Mouse (Mus musculus): ENCODE data around the gene Bik. TPM values are rescaled to one million over a fixed set of nuclear protein-coding genes. Genes with fewer than 3 reads are reported as not detected.
A peak's percentile ranks its signal among the peaks of the same experiment; 100 is the strongest.

Gene Bik
- polyA plus RNA-seq, 1 experiment from 2014 or later: 4.6 TPM

DNA sequence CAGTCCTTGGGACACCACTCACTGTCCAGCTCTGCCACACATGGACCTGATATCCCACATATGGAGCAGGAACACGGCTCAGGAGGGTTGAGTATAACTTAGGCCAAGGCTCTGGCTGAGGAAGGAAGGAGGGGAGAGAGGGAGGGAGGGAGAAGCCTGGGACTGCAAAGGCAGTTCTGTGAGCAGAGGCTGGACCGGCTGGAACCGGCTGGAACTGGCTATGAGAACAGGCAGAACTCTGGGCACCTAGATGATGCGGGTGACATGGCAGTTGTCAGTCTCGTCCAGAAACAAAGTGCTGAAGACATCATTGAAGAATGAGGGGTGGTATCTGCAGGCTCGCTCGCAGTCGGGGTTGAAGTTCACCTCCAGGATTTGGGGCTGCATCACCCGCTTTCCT lies 50.0 kb downstream of the Bik start:
- Histone ChIP-seq H3K36me3 (ENCODE audit: control insufficient read depth, insufficient read depth) (peaks cover 73% of the 10 kb centered on the region), H3K4me2 (replicated peaks; ENCODE audit: low read depth) (no peak overlapping the region), H3K27ac (ENCODE audit: low read depth, low read length) (no peak overlapping the region), H3K4me1 (replicated peaks; ENCODE audit: control insufficient read depth, insufficient read depth, low read length) (no peaks in the 10 kb centered on the region), H3K9me3 (ENCODE audit: control insufficient read depth) (no peaks in the 10 kb centered on the region), H3K4me3 (ENCODE audit: low read depth, low read length) (no peak overlapping the region), H3K27me3 (replicated peaks; ENCODE audit: control insufficient read depth, insufficient read depth, low read length) (no peaks in the 10 kb centered on the region), H3K9ac (ENCODE audit: low read depth, low read length) (no peak overlapping the region)
- no peak for TF ChIP-seq CTCF (IDR thresholded peaks at IDR 0.05; ENCODE audit: low read depth)
- no peak for ATAC-seq
- 87% methylated on average over 9 of the region's 9 CpGs for WGBS

DNA sequence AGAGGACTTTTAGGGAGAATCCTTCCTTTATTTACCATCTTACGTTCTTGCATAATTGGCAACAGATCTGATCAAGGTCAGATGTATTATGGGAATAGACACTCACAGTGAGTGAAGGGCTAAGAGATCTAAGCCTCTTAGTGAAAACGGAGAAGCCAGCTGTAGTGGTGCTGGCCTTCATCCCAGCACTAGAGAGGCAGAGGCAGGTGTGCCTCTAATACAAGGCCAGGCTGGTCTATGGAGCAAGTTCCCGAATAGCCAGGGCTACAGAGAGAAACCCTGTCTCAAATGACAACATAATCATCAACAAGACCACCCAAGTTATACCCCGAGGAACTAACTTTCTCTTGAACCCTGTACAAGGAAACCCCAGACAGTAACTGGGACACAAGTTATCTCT lies 56.3 kb downstream of the Bik start:
- ATAC-seq: no peak
- no peak for TF ChIP-seq CTCF (IDR thresholded peaks at IDR 0.05; ENCODE audit: low read depth)
- 82% methylated on average over 4 of the region's 4 CpGs for WGBS

DNA sequence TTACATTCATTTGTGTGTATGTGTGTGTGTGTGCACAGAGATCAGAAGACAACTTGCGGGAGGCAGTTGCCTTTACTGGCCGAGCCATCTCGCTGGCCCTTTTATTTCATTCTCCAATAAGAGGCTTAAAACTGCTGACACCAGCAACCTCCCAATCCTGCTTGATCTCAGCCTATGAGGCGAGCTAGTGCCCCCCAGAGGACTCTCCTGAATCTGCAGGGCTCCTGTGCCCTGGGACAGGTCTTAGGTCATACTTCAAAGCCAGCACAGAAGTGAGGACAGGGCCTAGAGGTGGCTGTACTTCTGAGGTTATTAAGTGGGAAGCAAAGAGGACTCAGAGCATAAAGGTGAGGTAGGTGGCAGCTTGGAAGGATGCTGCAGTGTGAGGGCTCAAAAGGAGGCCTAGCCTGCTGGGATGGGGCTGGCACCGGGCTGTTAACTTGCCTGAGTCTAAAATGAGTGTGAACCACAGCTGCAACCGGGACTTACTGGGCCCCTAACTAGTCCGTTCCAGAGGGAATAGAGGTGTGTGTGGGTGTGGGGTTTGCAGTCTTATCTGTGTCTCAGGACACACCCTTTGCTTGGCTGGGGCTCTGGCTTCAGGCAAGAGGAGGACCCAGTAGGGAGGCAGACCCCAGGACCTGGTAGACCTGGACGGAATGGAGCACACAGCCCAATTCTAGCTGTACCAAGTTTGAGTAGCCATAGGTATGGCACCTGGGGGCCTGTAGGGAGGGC lies 56.9 kb downstream of the Bik start:
- 68% methylated on average over 8 of the region's 8 CpGs for WGBS
- peak; percentile 72 for TF ChIP-seq CTCF (IDR thresholded peaks at IDR 0.05; ENCODE audit: low read depth)
- no peak overlapping the region for H3K4me2 ChIP-seq (replicated peaks; ENCODE audit: low read depth)
- no peaks in the 10 kb centered on the region for H3K4me1 ChIP-seq (replicated peaks; ENCODE audit: control insufficient read depth, insufficient read depth, low read length)
- no peak overlapping the region for H3K9ac ChIP-seq (ENCODE audit: low read depth, low read length)
- no peak for ATAC-seq
- H3K27ac ChIP-seq (ENCODE audit: low read depth, low read length): no peak overlapping the region
- no peaks in the 10 kb centered on the region for H3K27me3 ChIP-seq (replicated peaks; ENCODE audit: control insufficient read depth, insufficient read depth, low read length)
- H3K9me3 ChIP-seq (ENCODE audit: control insufficient read depth): no peaks in the 10 kb centered on the region
- H3K4me3 ChIP-seq (ENCODE audit: low read depth, low read length): no peak overlapping the region
- H3K36me3 ChIP-seq (ENCODE audit: control insufficient read depth, insufficient read depth): peaks cover 56% of the 10 kb centered on the region

More for the DNA sequence above, 56.3 kb downstream of the Bik start:
- no peaks in the 10 kb centered on the region for H3K9me3 ChIP-seq (ENCODE audit: control insufficient read depth)
- H3K4me3 ChIP-seq (ENCODE audit: low read depth, low read length): no peak overlapping the region
- H3K4me1 ChIP-seq (replicated peaks; ENCODE audit: control insufficient read depth, insufficient read depth, low read length): no peaks in the 10 kb centered on the region
- H3K36me3 ChIP-seq (ENCODE audit: control insufficient read depth, insufficient read depth): peaks cover 61% of the 10 kb centered on the region
- no peak overlapping the region for H3K9ac ChIP-seq (ENCODE audit: low read depth, low read length)
- H3K27ac ChIP-seq (ENCODE audit: low read depth, low read length): no peak overlapping the region
- no peak overlapping the region for H3K4me2 ChIP-seq (replicated peaks; ENCODE audit: low read depth)
- H3K27me3 ChIP-seq (replicated peaks; ENCODE audit: control insufficient read depth, insufficient read depth, low read length): no peaks in the 10 kb centered on the region

DNA sequence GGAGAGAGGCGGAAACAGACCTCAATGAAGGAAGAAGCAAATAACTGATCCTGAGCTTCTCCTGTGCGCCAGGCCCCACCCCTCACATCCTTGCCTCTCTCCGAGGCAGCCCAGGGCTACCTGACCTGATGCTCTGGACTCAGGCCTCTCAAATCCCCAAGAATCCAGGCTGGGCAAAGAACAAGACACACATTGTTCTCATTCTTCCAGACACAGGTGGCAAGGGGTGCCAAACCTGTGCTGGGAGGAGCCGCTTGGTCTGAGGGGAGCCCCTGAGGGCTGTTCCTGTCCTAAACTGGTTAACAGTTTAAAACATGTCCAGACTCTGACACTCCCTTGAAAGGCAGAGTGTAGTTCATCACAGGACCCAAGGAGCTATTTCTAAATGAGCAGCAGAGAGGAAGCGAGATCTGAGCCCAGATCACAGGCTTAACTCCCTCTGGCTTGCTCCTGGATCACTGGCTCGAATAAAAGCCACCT lies 58.1 kb downstream of the Bik start:
- TF ChIP-seq CTCF (IDR thresholded peaks at IDR 0.05; ENCODE audit: low read depth): no peak
- no peak for ATAC-seq
- H3K9ac ChIP-seq (ENCODE audit: low read depth, low read length): no peak overlapping the region
- no peak overlapping the region for H3K4me2 ChIP-seq (replicated peaks; ENCODE audit: low read depth)
- no peaks in the 10 kb centered on the region for H3K4me1 ChIP-seq (replicated peaks; ENCODE audit: control insufficient read depth, insufficient read depth, low read length)
- H3K27ac ChIP-seq (ENCODE audit: low read depth, low read length): no peak overlapping the region
- no peaks in the 10 kb centered on the region for H3K9me3 ChIP-seq (ENCODE audit: control insufficient read depth)
- 84% methylated on average over 6 of the region's 6 CpGs for WGBS
- H3K36me3 ChIP-seq (ENCODE audit: control insufficient read depth, insufficient read depth): peaks cover 49% of the 10 kb centered on the region
- no peaks in the 10 kb centered on the region for H3K27me3 ChIP-seq (replicated peaks; ENCODE audit: control insufficient read depth, insufficient read depth, low read length)
- no peak overlapping the region for H3K4me3 ChIP-seq (ENCODE audit: low read depth, low read length)

DNA sequence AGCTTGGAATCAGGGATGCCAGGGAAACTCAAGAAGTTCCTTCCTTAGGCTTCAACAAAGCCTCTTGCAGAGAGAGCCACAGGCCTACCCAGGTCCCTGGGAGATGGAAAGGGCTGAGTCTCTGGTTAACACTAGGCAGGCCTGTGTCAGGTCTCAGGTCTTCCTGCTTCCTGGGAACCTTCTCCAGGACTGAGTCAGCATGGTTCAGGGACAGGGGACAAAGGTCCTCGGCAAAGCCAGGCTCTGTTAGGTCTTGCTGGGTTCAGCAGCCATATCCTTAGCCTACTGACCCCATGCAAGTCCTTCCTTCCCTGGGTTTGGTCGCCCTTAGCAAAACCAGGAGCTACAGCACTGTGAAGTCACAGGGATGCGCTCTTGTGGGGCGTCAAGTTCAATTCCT lies 64.2 kb downstream of the Bik start:
- Histone ChIP-seq H3K9me3 (ENCODE audit: control insufficient read depth) (no peaks in the 10 kb centered on the region), H3K36me3 (ENCODE audit: control insufficient read depth, insufficient read depth) (peaks cover 16% of the 10 kb centered on the region), H3K9ac (ENCODE audit: low read depth, low read length) (no peak overlapping the region), H3K27me3 (replicated peaks; ENCODE audit: control insufficient read depth, insufficient read depth, low read length) (no peaks in the 10 kb centered on the region), H3K4me2 (replicated peaks; ENCODE audit: low read depth) (no peak overlapping the region), H3K4me1 (replicated peaks; ENCODE audit: control insufficient read depth, insufficient read depth, low read length) (0 out of 2 replicates have a peak, but pooled peaks cover 10% of the 10 kb centered on the region), H3K4me3 (ENCODE audit: low read depth, low read length) (no peak overlapping the region), H3K27ac (ENCODE audit: low read depth, low read length) (peak overlapping the region; percentile 60; the same call in 1 of the 2 replicates)
- peak; percentile 44; the same call in 1 of the 2 replicates for ATAC-seq
- TF ChIP-seq CTCF (IDR thresholded peaks at IDR 0.05; ENCODE audit: low read depth): no peak
- WGBS: 74% methylated on average over 4 of the region's 4 CpGs

DNA sequence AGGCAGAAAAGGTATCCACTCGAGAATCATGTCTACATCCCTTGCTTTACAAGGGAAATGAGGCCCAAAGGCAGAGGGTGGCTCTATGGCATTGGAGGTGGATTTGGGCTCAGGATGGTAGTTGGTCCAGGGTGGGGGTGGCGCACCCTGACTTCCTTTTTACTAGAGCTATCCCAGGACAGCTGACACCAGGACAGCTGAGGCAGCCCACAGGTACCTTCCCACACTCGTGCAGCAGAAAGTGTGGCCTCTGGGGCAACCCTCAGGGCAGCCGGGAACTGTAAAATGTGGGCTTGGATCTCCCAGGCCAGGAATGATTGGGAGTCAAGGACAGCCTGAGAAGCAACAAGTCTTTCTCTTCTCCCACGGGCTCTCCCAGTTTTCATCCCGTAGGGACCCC lies 65.1 kb downstream of the Bik start:
- WGBS: 81% methylated on average over 6 of the region's 6 CpGs
- no peak for TF ChIP-seq CTCF (IDR thresholded peaks at IDR 0.05; ENCODE audit: low read depth)
- Histone ChIP-seq H3K27ac (ENCODE audit: low read depth, low read length) (no peak overlapping the region), H3K4me2 (replicated peaks; ENCODE audit: low read depth) (no peak overlapping the region), H3K9me3 (ENCODE audit: control insufficient read depth) (no peaks in the 10 kb centered on the region), H3K36me3 (ENCODE audit: control insufficient read depth, insufficient read depth) (peaks cover 7% of the 10 kb centered on the region), H3K4me3 (ENCODE audit: low read depth, low read length) (no peak overlapping the region), H3K9ac (ENCODE audit: low read depth, low read length) (no peak overlapping the region), H3K27me3 (replicated peaks; ENCODE audit: control insufficient read depth, insufficient read depth, low read length) (no peaks in the 10 kb centered on the region), H3K4me1 (replicated peaks; ENCODE audit: control insufficient read depth, insufficient read depth, low read length) (0 out of 2 replicates have a peak, but pooled peaks cover 10% of the 10 kb centered on the region)
- no peak for ATAC-seq

Measured in intestine, postnatal 0 days (tissue).